Comparison of ENCODE assay signal across 36 mouse cellular contexts in the genomic region with DNA sequence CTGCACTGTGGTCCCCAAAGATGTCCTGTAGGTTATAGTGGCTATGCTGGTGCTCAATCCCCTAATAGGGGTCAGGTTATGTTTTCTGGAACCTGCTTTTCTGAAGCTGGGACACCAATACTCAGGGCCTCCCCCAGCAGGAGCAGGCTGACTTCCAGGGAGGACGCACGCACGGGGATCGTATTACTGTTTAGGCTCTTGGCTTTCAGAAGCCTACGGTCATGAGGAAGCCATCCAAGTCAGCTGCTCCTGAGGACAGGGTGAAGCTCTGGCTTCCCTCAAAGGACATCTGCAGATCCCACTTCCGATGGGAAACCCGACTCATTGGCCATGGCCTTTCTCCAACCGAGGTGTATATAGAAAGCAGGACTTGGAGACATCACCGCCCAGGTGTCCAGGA. TPM values are rescaled to one million over a fixed set of nuclear protein-coding genes. Genes with fewer than 3 reads are reported as not detected.
DNase-seq lines count a peak whose midpoint lies in the region; ATAC-seq lines count a peak whose summit lies in the region.
"Had no signal": no experiment of that assay in that cellular context is flagged by ENCODE, and none has a peak within 500 bp of the region (broad histone marks: within the 10 kb centered on the region; RNA-seq: fewer than 3 reads in every experiment).

No protein-coding gene starts in this region.

- intact Hi-C loops in gastrocnemius, postnatal 14 days (cut with DNase I; ENCODE audit: low total_unique reads): no loop called here

- no peak for ATAC-seq in hindbrain, embryonic 13.5 days (ENCODE audit: low FRiP score)
- no peak for ATAC-seq in hindbrain, embryonic 12.5 days (ENCODE audit: low FRiP score)
- ATAC-seq: CD4-positive, CD25-positive, alpha-beta regulatory T cell, adult 4 months; forebrain, embryonic 15.5 days; intestine, embryonic 16.5 days; midbrain, embryonic 16.5 days had no signal

- H3K4me1 ChIP-seq in hindbrain, embryonic 13.5 days (replicated peaks): peaks cover 43% of the 10 kb centered on the region
- H3K4me1 ChIP-seq in hindbrain, embryonic 12.5 days: peaks cover 29% of the 10 kb centered on the region

- no peaks in the 10 kb centered on the region for H3K36me3 ChIP-seq in hindbrain, embryonic 13.5 days
- H3K36me3 ChIP-seq in hindbrain, embryonic 12.5 days: no peaks in the 10 kb centered on the region
- H3K36me3 ChIP-seq: embryonic facial prominence, embryonic 12.5 days; forebrain, embryonic 15.5 days; limb, embryonic 13.5 days; lung, embryonic 15.5 days; midbrain, embryonic 10.5 days had no signal

- H3K27me3 ChIP-seq in hindbrain, embryonic 13.5 days: no peaks in the 10 kb centered on the region
- peaks cover 18% of the 10 kb centered on the region for H3K27me3 ChIP-seq in hindbrain, embryonic 12.5 days
- H3K27me3 ChIP-seq: embryonic facial prominence, embryonic 12.5 days; forebrain, embryonic 15.5 days; limb, embryonic 13.5 days had no signal

- H3K4me2 ChIP-seq in hindbrain, embryonic 13.5 days: no peak overlapping the region
- H3K4me2 ChIP-seq in hindbrain, embryonic 12.5 days (replicated peaks): no peak overlapping the region
- H3K4me2 ChIP-seq: embryonic facial prominence, embryonic 12.5 days; forebrain, embryonic 15.5 days; limb, embryonic 13.5 days; liver, embryonic 11.5 days; lung, embryonic 15.5 days had no signal

- no peaks in the 10 kb centered on the region for H3K9me3 ChIP-seq in hindbrain, embryonic 13.5 days
- no peaks in the 10 kb centered on the region for H3K9me3 ChIP-seq in hindbrain, embryonic 12.5 days (replicated peaks)
- H3K9me3 ChIP-seq: embryonic facial prominence, embryonic 12.5 days; forebrain, embryonic 15.5 days; limb, embryonic 13.5 days; lung, embryonic 15.5 days; midbrain, embryonic 10.5 days had no signal

- H3K27ac ChIP-seq in hindbrain, embryonic 13.5 days: 0 out of 2 replicates have a peak overlapping the region, but pooled peaks have one; percentile 52
- no peak overlapping the region for H3K27ac ChIP-seq in hindbrain, embryonic 12.5 days
- H3K27ac ChIP-seq: embryonic facial prominence, embryonic 12.5 days; forebrain, embryonic 15.5 days; kidney, postnatal 0 days; limb, embryonic 13.5 days; lung, embryonic 15.5 days; midbrain, embryonic 10.5 days had no signal

- H3K9ac ChIP-seq in hindbrain, embryonic 13.5 days: no peak overlapping the region
- no peak overlapping the region for H3K9ac ChIP-seq in hindbrain, embryonic 12.5 days
- H3K9ac ChIP-seq: embryonic facial prominence, embryonic 12.5 days; forebrain, embryonic 15.5 days; limb, embryonic 13.5 days; lung, embryonic 15.5 days had no signal

- 79% methylated on average over 9 of the region's 9 CpGs for WGBS in hindbrain, embryonic 13.5 days
- WGBS in hindbrain, embryonic 12.5 days: 71% methylated on average over 9 of the region's 9 CpGs

- peak; percentile 89 for DNase-seq in gastrocnemius, adult 18-20 months (ENCODE audit: low spot score)
- no peak for DNase-seq in gastrocnemius, postnatal 4 days (ENCODE audit: low spot score in 2 of 2)
- DNase-seq in gastrocnemius, postnatal 14 days: peak; percentile 70
- no peak for DNase-seq in right cerebral cortex, postnatal 36 days (ENCODE audit: low spot score in 2 of 2)
- DNase-seq in Muller cell, postnatal 12 days (ENCODE audit: inconsistent ontology term): no peak
- DNase-seq: adrenal gland, postnatal 36 days; cerebellum, adult 2 months; cerebellum, postnatal 25 days; kidney, adult 8-10 months; kidney, postnatal 4 days; right cerebral cortex, postnatal 25 days; thymus, adult 2 months; thymus, postnatal 4 days had no signal

- no peak overlapping the region for H3K4me3 ChIP-seq in hindbrain, embryonic 13.5 days
- H3K4me3 ChIP-seq in hindbrain, embryonic 12.5 days: no peak overlapping the region
- H3K4me3 ChIP-seq: embryonic facial prominence, embryonic 12.5 days; forebrain, embryonic 15.5 days; limb, embryonic 13.5 days; lung, embryonic 15.5 days; midbrain, embryonic 10.5 days had no signal

RNA-seq across cellular contexts. Expression of gene Gm13090, which starts 43.1 kb away (rescaled TPM):
- total RNA-seq in gastrocnemius, adult 18-20 months (2021): not detected
- total RNA-seq in gastrocnemius, postnatal 4 days (2021): not detected
- not detected in 2 replicates for polyA plus RNA-seq in hindbrain, embryonic 13.5 days (2015; fragmentation: Nextera tagmentation; extraction: Ambion mirVana)
- not detected in 2 replicates for polyA plus RNA-seq in hindbrain, embryonic 12.5 days (2016; fragmentation: Nextera tagmentation; extraction: Ambion mirVana)
- total RNA-seq in gastrocnemius, postnatal 14 days (2021): not detected
- total RNA-seq: adrenal gland, adult 18-20 months; adrenal gland, postnatal 36 days; hematopoietic stem cell, adult 5-6 weeks; layer of hippocampus, adult 8-10 months; layer of hippocampus, postnatal 25 days; left cerebral cortex, adult 8-10 months; left cerebral cortex, postnatal 36 days; megakaryocyte progenitor cell, adult 5-6 weeks; neutrophil, adult 5-6 weeks had no signal
- polyA plus RNA-seq: brain, embryonic 14.5 days; CD4-positive, CD25-positive, alpha-beta regulatory T cell, adult 4 months; cerebellum, adult 2 months; embryonic facial prominence, embryonic 12.5 days; intestine, embryonic 16.5 days; limb, embryonic 13.5 days; liver, embryonic 11.5 days; liver, embryonic 16.5 days; lung, embryonic 15.5 days; midbrain, embryonic 10.5 days; midbrain, embryonic 16.5 days; spleen, adult 2 months; thymus, adult 2 months had no signal

Comparison
In these comparisons a context has a peak if more than half of its experiments do, and no peak if none do; other contexts are left out.
1. DNase-seq: peak in gastrocnemius, adult 18-20 months (single experiment) and gastrocnemius, postnatal 14 days (single experiment); none in gastrocnemius, postnatal 4 days (0 of 2), right cerebral cortex, postnatal 36 days (0 of 2) and Muller cell, postnatal 12 days (single experiment).